Comparison of ENCODE assay signal across 12 mouse cellular contexts in genomic region chr5:64043694-64044453, GRCm38 (mm10). TPM values are rescaled to one million over a fixed set of nuclear protein-coding genes. Genes with fewer than 3 reads are reported as not detected.
DNase-seq lines count a peak whose midpoint lies in the region; ATAC-seq lines count a peak whose summit lies in the region.
"Had no signal": no experiment of that assay in that cellular context is flagged by ENCODE, and none has a peak within 500 bp of the region (broad histone marks: within the 10 kb centered on the region; RNA-seq: fewer than 3 reads in every experiment).

No protein-coding gene starts in this region.

- no peak for DNase-seq in neural tube, embryonic 10.5 days (ENCODE audit: extremely low spot score, low spot score)
- DNase-seq in ovary, postnatal 10 days (ENCODE audit: low spot score), result no peak
- no peak for DNase-seq in thymus, postnatal 0 days (ENCODE audit: low spot score)
- DNase-seq: adrenal gland, postnatal 14 days; cerebellum, adult 9-11 months; lung, postnatal 4 days; right cerebral cortex, postnatal 14 days had no signal

- H3K27ac ChIP-seq in neural tube, embryonic 12.5 days, result no peak overlapping the region
- peak overlapping the region; percentile 82 for H3K27ac ChIP-seq in forebrain, embryonic 12.5 days
- peak overlapping the region; percentile 63 for H3K27ac ChIP-seq in hindbrain, embryonic 13.5 days
- H3K27ac ChIP-seq: kidney, embryonic 15.5 days had no signal

- no peaks in the 10 kb centered on the region for H3K36me3 ChIP-seq in neural tube, embryonic 12.5 days
- no peaks in the 10 kb centered on the region for H3K36me3 ChIP-seq in forebrain, embryonic 12.5 days (replicated peaks)
- no peaks in the 10 kb centered on the region for H3K36me3 ChIP-seq in hindbrain, embryonic 13.5 days
- H3K36me3 ChIP-seq: kidney, embryonic 15.5 days had no signal

- H3K4me1 ChIP-seq in neural tube, embryonic 12.5 days, result peaks cover 12% of the 10 kb centered on the region
- peaks cover 30% of the 10 kb centered on the region for H3K4me1 ChIP-seq in forebrain, embryonic 12.5 days
- peaks cover 27% of the 10 kb centered on the region for H3K4me1 ChIP-seq in hindbrain, embryonic 13.5 days (replicated peaks)

- ATAC-seq in neural tube, embryonic 12.5 days (ENCODE audit: low FRiP score, low read depth), result peak; percentile 42; the same call in 1 of the 2 replicates
- peak; percentile 73 for ATAC-seq in forebrain, embryonic 12.5 days (ENCODE audit: low FRiP score)
- peak; percentile 34; the same call in 1 of the 2 replicates for ATAC-seq in hindbrain, embryonic 13.5 days (ENCODE audit: low FRiP score)
- ATAC-seq in CD4-positive, CD25-positive, alpha-beta regulatory T cell, adult 4 months, result no peak

- 47% methylated on average over 5 of the region's 5 CpGs for WGBS in neural tube, embryonic 12.5 days
- 33% methylated on average over 5 of the region's 5 CpGs for WGBS in forebrain, embryonic 12.5 days
- 30% methylated on average over 5 of the region's 5 CpGs for WGBS in hindbrain, embryonic 13.5 days

- H3K9ac ChIP-seq in neural tube, embryonic 12.5 days, result no peak overlapping the region
- no peak overlapping the region for H3K9ac ChIP-seq in forebrain, embryonic 12.5 days
- no peak overlapping the region for H3K9ac ChIP-seq in hindbrain, embryonic 13.5 days
- H3K9ac ChIP-seq: kidney, embryonic 15.5 days had no signal

- no peak overlapping the region for H3K4me3 ChIP-seq in neural tube, embryonic 12.5 days
- no peak overlapping the region for H3K4me3 ChIP-seq in forebrain, embryonic 12.5 days (replicated peaks)
- no peak overlapping the region for H3K4me3 ChIP-seq in hindbrain, embryonic 13.5 days
- H3K4me3 ChIP-seq: kidney, embryonic 15.5 days had no signal

- H3K4me2 ChIP-seq in neural tube, embryonic 12.5 days (replicated peaks), result no peak overlapping the region
- H3K4me2 ChIP-seq in forebrain, embryonic 12.5 days, result no peak overlapping the region
- no peak overlapping the region for H3K4me2 ChIP-seq in hindbrain, embryonic 13.5 days
- H3K4me2 ChIP-seq: kidney, embryonic 15.5 days had no signal

- H3K9me3 ChIP-seq in neural tube, embryonic 12.5 days, result no peaks in the 10 kb centered on the region
- no peaks in the 10 kb centered on the region for H3K9me3 ChIP-seq in forebrain, embryonic 12.5 days
- H3K9me3 ChIP-seq in hindbrain, embryonic 13.5 days, result no peaks in the 10 kb centered on the region
- H3K9me3 ChIP-seq: kidney, embryonic 15.5 days had no signal

- H3K27me3 ChIP-seq in neural tube, embryonic 12.5 days (replicated peaks), result no peaks in the 10 kb centered on the region
- 0 out of 2 replicates have a peak, but pooled peaks cover 5% of the 10 kb centered on the region for H3K27me3 ChIP-seq in forebrain, embryonic 12.5 days
- no peaks in the 10 kb centered on the region for H3K27me3 ChIP-seq in hindbrain, embryonic 13.5 days
- H3K27me3 ChIP-seq: kidney, embryonic 15.5 days had no signal

RNA-seq across cellular contexts. Expression of gene Pgm2, which starts 48.9 kb away (rescaled TPM):
- 28.8 and 31.0 TPM in 2 replicates for polyA plus RNA-seq in neural tube, embryonic 12.5 days (2016; fragmentation: Nextera tagmentation; extraction: Ambion mirVana)
- polyA plus RNA-seq in forebrain, embryonic 12.5 days (2016; fragmentation: Nextera tagmentation; extraction: Ambion mirVana), result 30.7 and 31.5 TPM in 2 replicates
- polyA plus RNA-seq in hindbrain, embryonic 13.5 days (2015; fragmentation: Nextera tagmentation; extraction: Ambion mirVana), result 23.4 and 24.0 TPM in 2 replicates
- 18.2 and 18.9 TPM in 2 replicates for polyA plus RNA-seq in thymus, postnatal 0 days (2015; fragmentation: Nextera tagmentation; extraction: Ambion mirVana)
- polyA plus RNA-seq in CD4-positive, CD25-positive, alpha-beta regulatory T cell, adult 4 months (2017; shearing (Covaris generic)), result 10 to 100 TPM; 20.3 to 25.4 TPM
